Mouse (Mus musculus): ENCODE data around the gene Ptprg. TPM values are rescaled to one million over a fixed set of nuclear protein-coding genes. Genes with fewer than 3 reads are reported as not detected.
"Not testable (repeated sequence)": the region's sequence is repeated elsewhere in the genome, so short reads cannot be mapped to it uniquely, and the experiment has no call there.

The Ptprg gene
- polyA plus RNA-seq, 1 experiment from 2014 or later, result 32.8 TPM

- Histone ChIP-seq H3K9ac (no peak overlapping the region), H3K4me3 (no peak overlapping the region), H3K27me3 (no peaks in the 10 kb centered on the region), H3K4me1 (peaks cover 24% of the 10 kb centered on the region), H3K9me3 (replicated peaks) (no peaks in the 10 kb centered on the region), H3K27ac (no peak overlapping the region), H3K36me3 (ENCODE audit: poor library complexity, severe bottlenecking) (peaks cover 8% of the 10 kb centered on the region; the same call in 1 of the 2 replicates), H3K4me2 (no peak overlapping the region)
- no peak for ATAC-seq
- WGBS, result 62% methylated on average over 2 of the region's 2 CpGs
Observed at GRCm38 (mm10) chr14:12206138-12206537, 652.8 kb downstream of the Ptprg start.

GRCm38 (mm10) chr14:12208554-12208953, 655.2 kb downstream of the Ptprg start:
- no peak for ATAC-seq
- Histone ChIP-seq H3K9ac (no peak overlapping the region), H3K27me3 (no peaks in the 10 kb centered on the region), H3K27ac (no peak overlapping the region), H3K4me1 (peaks cover 4% of the 10 kb centered on the region; the same call in 1 of the 2 replicates), H3K36me3 (ENCODE audit: poor library complexity, severe bottlenecking) (peaks cover 24% of the 10 kb centered on the region), H3K4me2 (no peak overlapping the region), H3K9me3 (replicated peaks) (no peaks in the 10 kb centered on the region), H3K4me3 (no peak overlapping the region)
- WGBS, result 92% methylated on average over 2 of the region's 2 CpGs

- Histone ChIP-seq H3K27ac (no peak overlapping the region), H3K4me2 (no peak overlapping the region), H3K9me3 (replicated peaks) (no peaks in the 10 kb centered on the region), H3K4me1 (peaks cover 38% of the 10 kb centered on the region), H3K36me3 (ENCODE audit: poor library complexity, severe bottlenecking) (peaks cover 17% of the 10 kb centered on the region; the same call in 1 of the 2 replicates), H3K27me3 (no peaks in the 10 kb centered on the region), H3K4me3 (no peak overlapping the region), H3K9ac (no peak overlapping the region)
- WGBS, result 58% methylated on average over 16 of the region's 16 CpGs
- peak; percentile 52 for ATAC-seq
Observed at GRCm38 (mm10) chr14:12218544-12219150, 665.3 kb downstream of the Ptprg start.

- H3K9ac ChIP-seq, result no peak overlapping the region
- no peaks in the 10 kb centered on the region for H3K9me3 ChIP-seq (replicated peaks)
- no peaks in the 10 kb centered on the region for H3K27me3 ChIP-seq
- H3K36me3 ChIP-seq (ENCODE audit: poor library complexity, severe bottlenecking), result peaks cover 17% of the 10 kb centered on the region; the same call in 1 of the 2 replicates
- no peak overlapping the region for H3K4me2 ChIP-seq
- H3K27ac ChIP-seq, result peak overlapping the region; percentile 48; the same call in 1 of the 2 replicates
- WGBS, result 14% methylated on average over 6 of the region's 6 CpGs
- ATAC-seq, result peak; percentile 71
- no peak overlapping the region for H3K4me3 ChIP-seq
- peaks cover 40% of the 10 kb centered on the region for H3K4me1 ChIP-seq
Observed at GRCm38 (mm10) chr14:12219877-12220276, 666.5 kb downstream of the Ptprg start.

GRCm38 (mm10) chr14:12220540-12220939, 667.2 kb downstream of the Ptprg start:
- H3K9me3 ChIP-seq (replicated peaks), result no peaks in the 10 kb centered on the region
- 47% methylated on average over 8 of the region's 8 CpGs for WGBS
- peaks cover 20% of the 10 kb centered on the region; the same call in 1 of the 2 replicates for H3K36me3 ChIP-seq (ENCODE audit: poor library complexity, severe bottlenecking)
- no peak overlapping the region for H3K4me3 ChIP-seq
- ATAC-seq, result peak; percentile 82
- no peak overlapping the region; the same call in 1 of the 2 replicates for H3K9ac ChIP-seq
- peaks cover 40% of the 10 kb centered on the region for H3K4me1 ChIP-seq
- peak overlapping the region; percentile 78 for H3K27ac ChIP-seq
- no peak overlapping the region for H3K4me2 ChIP-seq
- H3K27me3 ChIP-seq, result no peaks in the 10 kb centered on the region

- 43% methylated on average over 5 of the region's 5 CpGs for WGBS
- H3K36me3 ChIP-seq (ENCODE audit: poor library complexity, severe bottlenecking), result peaks cover 22% of the 10 kb centered on the region
- ATAC-seq, result no peak
- H3K9ac ChIP-seq, result no peak overlapping the region
- no peak overlapping the region for H3K4me2 ChIP-seq
- no peak overlapping the region for H3K4me3 ChIP-seq
- H3K27ac ChIP-seq, result no peak overlapping the region
- H3K9me3 ChIP-seq (replicated peaks), result no peaks in the 10 kb centered on the region
- H3K4me1 ChIP-seq, result peaks cover 40% of the 10 kb centered on the region
- H3K27me3 ChIP-seq, result no peaks in the 10 kb centered on the region
Observed at GRCm38 (mm10) chr14:12221571-12221970, 668.2 kb downstream of the Ptprg start.

GRCm38 (mm10) chr14:12243726-12244125, 690.4 kb downstream of the Ptprg start:
- ATAC-seq, result no peak
- Histone ChIP-seq H3K36me3 (ENCODE audit: poor library complexity, severe bottlenecking) (peaks cover 9% of the 10 kb centered on the region; the same call in 1 of the 2 replicates), H3K4me3 (no peak overlapping the region), H3K27ac (no peak overlapping the region), H3K4me1 (peaks cover 7% of the 10 kb centered on the region; the same call in 1 of the 2 replicates), H3K27me3 (no peaks in the 10 kb centered on the region), H3K4me2 (no peak overlapping the region), H3K9ac (no peak overlapping the region), H3K9me3 (replicated peaks) (no peaks in the 10 kb centered on the region)
- WGBS, result 92% methylated on average over 4 of the region's 4 CpGs

- no peak for ATAC-seq
Observed at GRCm38 (mm10) chr14:12276031-12276430, 722.7 kb downstream of the Ptprg start.

GRCm38 (mm10) chr14:12283641-12284040, 730.3 kb downstream of the Ptprg start, which contains the start of gene Gm49355:
Gm49355 (plus strand) TSS chr14:12283976.
- no peaks in the 10 kb centered on the region for H3K4me1 ChIP-seq
- ATAC-seq, result no peak; the same call in 1 of the 2 replicates
- peak within 1 kb of the TSS; percentile 73 for H3K4me2 ChIP-seq
- no peaks in the 10 kb centered on the region for H3K27me3 ChIP-seq
- no peaks in the 10 kb centered on the region for H3K9me3 ChIP-seq (replicated peaks)
- WGBS, result 80% methylated on average over 6 of the region's 6 CpGs
- peak within 1 kb of the TSS; percentile 85 for H3K9ac ChIP-seq
- peak within 1 kb of the TSS; percentile 86 for H3K27ac ChIP-seq
- peak within 1 kb of the TSS; percentile 74 for H3K4me3 ChIP-seq
- H3K36me3 ChIP-seq (ENCODE audit: poor library complexity, severe bottlenecking), result no peaks in the 10 kb centered on the region

More at GRCm38 (mm10) chr14:12276031-12276430, 722.7 kb downstream of the Ptprg start:
- no peaks in the 10 kb centered on the region for H3K4me1 ChIP-seq
- peaks cover 6% of the 10 kb centered on the region; the same call in 1 of the 2 replicates for H3K27me3 ChIP-seq
- H3K4me3 ChIP-seq, result no peak overlapping the region
- no peak overlapping the region for H3K9ac ChIP-seq
- H3K27ac ChIP-seq, result no peak overlapping the region
- H3K4me2 ChIP-seq, result no peak overlapping the region
- no peaks in the 10 kb centered on the region for H3K36me3 ChIP-seq (ENCODE audit: poor library complexity, severe bottlenecking)
- WGBS, result 69% methylated on average over 3 of the region's 3 CpGs
- H3K9me3 ChIP-seq (replicated peaks), result no peaks in the 10 kb centered on the region

- H3K4me2 ChIP-seq, result peak within 1 kb of the TSS; percentile 73
- no peaks in the 10 kb centered on the region for H3K36me3 ChIP-seq (ENCODE audit: poor library complexity, severe bottlenecking)
- ATAC-seq, result peak; percentile 99
- H3K4me3 ChIP-seq, result peak within 1 kb of the TSS; percentile 74
- H3K9ac ChIP-seq, result peak within 1 kb of the TSS; percentile 85
- no peaks in the 10 kb centered on the region for H3K27me3 ChIP-seq
- H3K27ac ChIP-seq, result peak within 1 kb of the TSS; percentile 86
- WGBS, result under 1% methylated on average over 48 of the region's 48 CpGs
- no peaks in the 10 kb centered on the region for H3K4me1 ChIP-seq
- H3K9me3 ChIP-seq (replicated peaks), result no peaks in the 10 kb centered on the region
Observed at GRCm38 (mm10) chr14:12284141-12284912, 731.0 kb downstream of the Ptprg start, which contains the start of gene 3830406C13Rik. 3830406C13Rik (plus strand) TSS chr14:12284173.

GRCm38 (mm10) chr14:12289747-12290146, 736.4 kb downstream of the Ptprg start:
- H3K9ac ChIP-seq; H3K36me3 ChIP-seq (ENCODE audit: poor library complexity, severe bottlenecking); ATAC-seq; H3K27ac ChIP-seq; H3K4me1 ChIP-seq; H3K4me3 ChIP-seq; H3K4me2 ChIP-seq; H3K9me3 ChIP-seq (replicated peaks); H3K27me3 ChIP-seq: not testable (repeated sequence)
